Mouse (Mus musculus) embryonic fibroblast, embryonic 13.5 days (primary cell): ENCODE data around the gene Krtap4-8. TPM values are rescaled to one million over a fixed set of nuclear protein-coding genes. Genes with fewer than 3 reads are reported as not detected.
"Not testable (repeated sequence)": the region's sequence is repeated elsewhere in the genome, so short reads cannot be mapped to it uniquely, and the experiment has no call there.

Experiments used
- H3K27ac ChIP-seq: 2 replicates; pipeline ENCODE4 v1.5.1; 2012; ENCODE audit warnings: low read length, control low read depth, inconsistent platforms; ENCODE audit not compliant: insufficient read depth
- H3K4me1 ChIP-seq: 2 replicates; pipeline ENCODE4 v1.6.1; 2011; ENCODE audit warnings: low read length; ENCODE audit not compliant: control insufficient read depth, insufficient read depth
- H3K4me3 ChIP-seq: 2 replicates; pipeline ENCODE4 v1.5.1; 2011; ENCODE audit warnings: mild to moderate bottlenecking, control low read depth, low read length; ENCODE audit not compliant: insufficient read depth
- CTCF ChIP-seq: IDR thresholded peaks from 2 replicates; pipeline ENCODE4 v1.5.1; 2011; ENCODE audit warnings: mild to moderate bottlenecking, control low read depth, low read length, moderate library complexity, borderline replicate concordance; ENCODE audit not compliant: insufficient read depth
- POLR2A ChIP-seq: IDR thresholded peaks from 2 replicates; pipeline ENCODE4 v1.6.1; 2011; ENCODE audit warnings: low read depth, mild to moderate bottlenecking, control low read depth, low read length, moderate library complexity
- polyA plus RNA-seq: library from polyadenylated mRNA; stranded (reverse); fragments of >200 nt; gene quantifications from 2 replicates; pipeline ENCODE4 v1.2.4, GENCODE M21; 2011; ENCODE audit warnings: low read depth; ENCODE audit not compliant: missing spikeins, insufficient read length

Krtap4-8 gene
- polyA plus RNA-seq, result not detected in 2 replicates

DNA sequence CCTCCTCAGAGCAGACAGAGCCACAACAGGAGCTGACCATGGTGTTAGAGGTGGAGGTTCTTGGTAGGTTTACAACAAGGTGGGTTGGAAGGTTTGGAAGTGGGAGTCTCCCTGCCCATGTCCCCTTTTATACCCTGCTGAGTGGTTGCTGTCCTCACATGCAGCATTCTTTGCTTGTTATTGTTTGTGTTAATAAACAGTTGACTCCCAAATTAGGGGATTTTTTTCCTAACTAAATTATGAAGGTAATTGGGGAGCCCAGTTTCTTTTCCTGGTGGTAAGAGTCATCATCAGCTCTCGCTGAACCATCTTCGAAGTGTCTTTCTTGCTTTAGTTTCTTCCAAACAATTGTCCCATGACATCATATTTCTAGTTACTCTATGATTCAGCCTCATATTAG is at the start of gene Krtap4-8:
TSS of gene Krtap4-8 (minus strand) at position 101 of the 400 bp plus-strand sequence.
- Histone ChIP-seq H3K27ac (no peak within 1 kb of the TSS), H3K4me3 (no peak within 1 kb of the TSS), H3K4me1 (no peaks in the 10 kb centered on the region)
- TF ChIP-seq CTCF, result no peak
- TF ChIP-seq POLR2A, result no peak

DNA sequence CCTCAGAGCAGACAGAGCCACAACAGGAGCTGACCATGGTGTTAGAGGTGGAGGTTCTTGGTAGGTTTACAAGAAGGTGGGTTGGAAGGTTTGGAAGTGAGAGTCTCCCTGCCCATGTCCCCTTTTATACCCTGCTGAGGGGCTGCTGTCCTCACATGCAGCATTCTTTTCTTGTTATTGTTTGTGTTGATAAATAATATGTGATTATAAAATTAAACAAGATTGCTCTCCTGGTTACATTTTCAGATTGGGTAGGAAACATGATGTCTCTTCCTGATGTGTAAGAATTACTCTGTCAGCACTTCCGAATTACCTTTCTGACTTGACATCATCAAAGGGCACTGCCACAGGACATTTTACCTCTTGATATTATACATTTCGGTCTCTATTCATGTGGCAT is 35.1 kb upstream of the Krtap4-8 start, which contains the start of gene Gm11564:
TSS of gene Gm11564 (minus strand) at position 101 of the 400 bp plus-strand sequence.
- H3K4me3 ChIP-seq, H3K27ac ChIP-seq, H3K4me1 ChIP-seq: not testable (repeated sequence)

DNA sequence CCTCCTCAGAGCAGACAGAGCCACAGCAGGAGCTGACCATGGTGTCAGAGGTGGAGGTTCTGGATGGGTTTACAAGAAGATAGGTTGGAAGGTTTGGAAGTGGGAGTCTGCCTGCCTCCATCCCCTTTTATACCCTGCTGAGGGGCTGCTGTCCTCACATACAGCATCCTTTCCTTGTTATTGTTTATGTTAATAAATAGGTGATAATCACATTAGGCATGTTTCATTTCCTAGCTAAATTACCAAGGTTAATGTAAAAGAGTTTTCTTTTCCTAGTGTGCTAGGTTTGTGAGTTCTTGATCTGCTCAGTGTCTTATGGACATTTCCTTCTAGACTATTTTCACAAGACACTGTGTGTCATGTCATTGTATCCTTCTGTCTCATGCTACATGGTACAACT is 29.3 kb upstream of the Krtap4-8 start, which contains the start of gene Krtap4-13:
TSS of gene Krtap4-13 (minus strand) at position 101 of the 400 bp plus-strand sequence.
- H3K4me3 ChIP-seq, H3K4me1 ChIP-seq, H3K27ac ChIP-seq: not testable (repeated sequence)

DNA sequence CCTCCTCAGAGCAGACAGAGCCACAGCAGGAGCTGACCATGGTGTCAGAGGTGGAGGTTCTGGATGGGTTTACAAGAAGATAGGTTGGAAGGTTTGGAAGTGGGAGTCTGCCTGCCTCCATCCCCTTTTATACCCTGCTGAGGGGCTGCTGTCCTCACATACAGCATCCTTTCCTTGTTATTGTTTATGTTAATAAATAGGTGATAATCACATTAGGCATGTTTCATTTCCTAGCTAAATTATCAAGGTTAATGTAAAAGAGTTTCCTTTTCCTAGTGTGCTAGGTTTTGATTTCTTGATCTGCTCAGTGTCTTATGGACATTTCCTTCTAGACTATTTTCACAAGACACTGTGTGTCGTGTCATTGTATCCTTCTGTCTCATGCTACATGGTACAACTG is 23.8 kb upstream of the Krtap4-8 start, which contains the start of gene Gm11554:
TSS of gene Gm11554 (minus strand) at position 101 of the 400 bp plus-strand sequence.
- not testable (repeated sequence) for H3K4me3 ChIP-seq, H3K4me1 ChIP-seq, H3K27ac ChIP-seq

DNA sequence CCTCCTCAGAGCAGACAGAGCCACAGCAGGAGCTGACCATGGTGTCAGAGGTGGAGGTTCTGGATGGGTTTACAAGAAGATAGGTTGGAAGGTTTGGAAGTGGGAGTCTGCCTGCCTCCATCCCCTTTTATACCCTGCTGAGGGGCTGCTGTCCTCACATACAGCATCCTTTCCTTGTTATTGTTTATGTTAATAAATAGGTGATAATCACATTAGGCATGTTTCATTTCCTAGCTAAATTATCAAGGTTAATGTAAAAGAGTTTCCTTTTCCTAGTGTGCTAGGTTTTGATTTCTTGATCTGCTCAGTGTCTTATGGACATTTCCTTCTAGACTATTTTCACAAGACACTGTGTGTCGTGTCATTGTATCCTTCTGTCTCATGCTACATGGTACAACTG is 18.3 kb upstream of the Krtap4-8 start, which contains the start of gene Gm11569:
TSS of gene Gm11569 (minus strand) at position 101 of the 400 bp plus-strand sequence.
- not testable (repeated sequence) for H3K4me3 ChIP-seq, H3K4me1 ChIP-seq, H3K27ac ChIP-seq

DNA sequence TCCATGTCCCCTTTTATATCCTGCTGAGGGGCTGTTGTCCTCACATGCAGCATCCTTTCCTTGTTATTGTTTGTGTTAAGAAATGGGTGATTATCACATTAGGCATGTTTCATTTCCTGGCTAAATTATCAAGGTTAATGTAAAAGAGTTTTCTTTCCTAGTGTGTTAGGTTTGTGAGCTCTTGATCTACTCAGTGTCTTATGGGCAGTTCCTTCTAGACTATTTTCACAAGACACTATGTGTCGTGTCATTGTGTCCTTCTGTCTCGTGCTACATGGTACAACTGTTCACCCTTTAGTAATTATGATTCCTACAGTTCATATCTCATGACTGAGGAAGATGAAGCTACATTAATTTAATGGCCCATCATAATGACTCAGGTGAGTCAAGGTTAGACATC is 12.9 kb upstream of the Krtap4-8 start, which contains the start of gene Gm11596:
TSS of gene Gm11596 (minus strand) at position 101 of the 400 bp plus-strand sequence.
- Histone ChIP-seq H3K4me3 (no peak within 1 kb of the TSS), H3K27ac (no peak within 1 kb of the TSS), H3K4me1 (no peaks in the 10 kb centered on the region)
- no peak for TF ChIP-seq CTCF
- TF ChIP-seq POLR2A, result no peak

DNA sequence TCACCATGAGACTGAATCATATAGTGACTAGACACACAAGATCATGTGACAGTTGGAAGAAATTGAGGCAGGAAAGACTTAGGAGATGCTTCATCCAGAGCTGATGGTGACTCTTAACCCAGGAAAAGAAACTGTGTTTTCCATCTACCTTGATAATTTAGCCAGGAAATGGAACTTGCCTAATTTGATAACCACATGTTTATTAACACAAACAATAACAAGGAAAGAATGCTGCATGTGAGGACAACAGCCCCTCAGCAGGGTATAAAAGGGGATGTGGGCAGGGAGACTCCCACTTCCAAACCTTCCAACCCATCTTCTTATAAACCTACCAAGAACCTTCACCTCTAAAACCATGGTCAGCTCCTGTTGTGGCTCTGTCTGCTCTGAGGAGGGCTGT is 4.4 kb upstream of the Krtap4-8 start, which contains the start of gene Krtap4-9:
TSS of gene Krtap4-9 (plus strand) at position 301 of the 400 bp plus-strand sequence.
- not testable (repeated sequence) for H3K4me1 ChIP-seq, H3K4me3 ChIP-seq, H3K27ac ChIP-seq

DNA sequence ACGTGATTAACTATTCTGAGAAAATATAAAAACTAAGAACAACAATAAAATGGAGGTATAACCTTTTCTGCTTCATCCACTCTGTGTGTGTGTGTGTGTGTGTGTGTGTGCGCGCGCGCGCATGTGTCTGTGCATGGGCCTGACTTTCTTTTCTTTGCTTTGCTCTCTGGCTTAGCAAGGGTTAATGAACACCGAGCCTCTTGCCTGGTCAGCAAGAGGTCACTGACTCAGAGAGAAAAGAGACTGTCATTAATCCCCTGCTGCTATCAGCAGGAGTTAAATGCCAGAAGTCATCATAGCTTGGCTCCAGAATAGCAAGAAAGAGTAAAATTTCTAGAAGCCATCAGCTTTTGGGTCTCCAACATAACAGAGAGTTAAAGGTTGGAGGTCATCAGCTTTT is 2.1 kb downstream of the Krtap4-8 start:
- no peak for TF ChIP-seq CTCF
- no peak for TF ChIP-seq POLR2A
- no peak overlapping the region for H3K4me3 ChIP-seq
- no peak overlapping the region for H3K27ac ChIP-seq
- no peaks in the 10 kb centered on the region for H3K4me1 ChIP-seq

DNA sequence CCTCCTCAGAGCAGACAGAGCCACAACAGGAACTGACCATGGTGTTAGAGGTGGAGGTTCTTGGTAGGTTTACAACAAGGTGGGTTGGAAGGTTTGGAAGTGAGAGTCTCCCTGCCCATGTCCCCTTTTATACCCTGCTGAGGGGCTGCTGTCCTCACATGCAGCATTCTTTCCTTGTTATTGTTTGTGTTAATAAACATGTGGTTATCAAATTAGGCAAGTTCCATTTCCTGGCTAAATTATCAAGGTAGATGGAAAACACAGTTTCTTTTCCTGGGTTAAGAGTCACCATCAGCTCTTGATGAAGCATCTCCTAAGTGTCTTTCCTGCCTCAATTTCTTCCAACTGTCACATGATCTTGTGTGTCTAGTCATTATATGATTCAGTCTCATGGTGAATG is 7.7 kb downstream of the Krtap4-8 start, which contains the start of gene Gm11595:
TSS of gene Gm11595 (minus strand) at position 101 of the 400 bp plus-strand sequence.
- H3K4me1 ChIP-seq, H3K27ac ChIP-seq, H3K4me3 ChIP-seq: not testable (repeated sequence)

DNA sequence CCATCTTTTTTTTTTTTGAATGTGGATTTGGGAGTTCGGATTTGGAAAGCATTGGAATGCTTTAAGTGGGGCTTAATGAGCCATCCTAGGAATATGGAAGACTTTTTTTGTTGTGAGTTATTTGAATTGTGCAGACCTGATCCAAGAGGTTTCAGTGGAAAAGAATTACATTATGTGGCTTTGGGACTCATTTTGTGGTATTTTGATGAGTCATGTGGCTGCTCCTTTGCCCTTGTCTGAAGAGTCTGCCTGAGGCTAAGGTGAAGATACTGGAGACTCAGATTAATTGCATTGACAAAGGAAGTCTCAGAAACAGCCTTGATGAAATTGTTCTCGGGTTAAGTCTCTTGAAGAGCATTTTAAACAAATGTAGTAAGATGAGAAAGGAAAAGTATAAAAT is 12.1 kb downstream of the Krtap4-8 start:
- TF ChIP-seq CTCF (no peak), POLR2A (no peak)
- Histone ChIP-seq H3K4me3 (no peak overlapping the region), H3K4me1 (no peaks in the 10 kb centered on the region), H3K27ac (no peak overlapping the region)

DNA sequence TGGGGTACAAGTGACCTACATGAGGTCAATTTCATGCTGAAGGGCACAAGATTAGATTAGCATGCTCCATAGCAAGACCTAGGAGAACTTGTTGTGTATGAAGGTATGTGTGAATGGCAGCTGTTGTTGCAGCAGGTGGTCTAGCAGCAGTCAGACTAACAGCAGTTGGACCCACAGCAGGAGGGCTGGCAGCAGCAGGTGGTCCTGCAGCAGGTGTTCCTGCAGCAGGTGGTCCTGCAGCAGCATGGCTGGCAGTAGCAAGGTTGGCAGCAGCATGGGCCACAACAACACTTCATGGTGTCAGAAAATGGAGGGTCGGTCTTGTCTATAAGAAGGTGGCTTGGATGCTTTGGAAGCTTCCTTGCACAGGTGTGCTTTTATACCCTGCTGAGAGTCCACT is 21.6 kb downstream of the Krtap4-8 start:
- Histone ChIP-seq H3K27ac (no peak overlapping the region), H3K4me1 (no peaks in the 10 kb centered on the region), H3K4me3 (no peak overlapping the region)
- no peak for TF ChIP-seq POLR2A
- no peak for TF ChIP-seq CTCF
